Mouse (Mus musculus): ENCODE measurements at regions not wholly inside any gene's neighbourhood (a gene's known extent, or its start where the extent isn't known, plus 50 kb on each side); places are given as distances from the start of the nearest gene placed in this dataset.

- TF ChIP-seq MYOG (IDR thresholded peaks at IDR 0.05; ENCODE audit: control insufficient read depth, extremely low read depth, insufficient read length) (no peak), MYOD1 (IDR thresholded peaks at IDR 0.05; ENCODE audit: control insufficient read depth, insufficient read length, low read depth) (no peak), CEBPB (IDR thresholded peaks at IDR 0.05; ENCODE audit: low read depth) (no peak), USF1 (IDR thresholded peaks at IDR 0.05; ENCODE audit: low read depth) (no peak), MAX (IDR thresholded peaks at IDR 0.05) (no peak), CTCF (IDR thresholded peaks at IDR 0.05; ENCODE audit: control insufficient read depth, insufficient read depth, insufficient read length) (no peak), FOSL1 (IDR thresholded peaks at IDR 0.05; ENCODE audit: insufficient read depth, low read length, poor library complexity, severe bottlenecking) (no peak)
- Histone ChIP-seq H3K27me3 (ENCODE audit: control insufficient read depth, insufficient read depth, insufficient read length) (no peaks in the 10 kb centered on the region), H3K4me3 (ENCODE audit: insufficient read depth, poor library complexity, severe bottlenecking) (no peak overlapping the region), H3K36me3 (ENCODE audit: control insufficient read depth, insufficient read depth) (no peaks in the 10 kb centered on the region), H3ac (ENCODE audit: control insufficient read depth, insufficient read length, low read depth) (no peak overlapping the region), H3K79me2 (ENCODE audit: control insufficient read depth, insufficient read depth) (no peaks in the 10 kb centered on the region), H3K79me3 (ENCODE audit: low read depth) (no peaks in the 10 kb centered on the region)
These were observed 322.2 kb upstream of the Tbx3 start for GRCm38 (mm10) chr5:119348303-119348702.

GRCm38 (mm10) chr5:119349395-119349794 lies 321.1 kb upstream of the Tbx3 start:
- H3K79me2 ChIP-seq (ENCODE audit: control insufficient read depth, insufficient read depth), result no peaks in the 10 kb centered on the region
- no peaks in the 10 kb centered on the region for H3K36me3 ChIP-seq (ENCODE audit: control insufficient read depth, insufficient read depth)
- TF ChIP-seq FOSL1 (IDR thresholded peaks at IDR 0.05; ENCODE audit: insufficient read depth, low read length, poor library complexity, severe bottlenecking), result no peak
- no peak for TF ChIP-seq USF1 (IDR thresholded peaks at IDR 0.05; ENCODE audit: low read depth)
- no peak for TF ChIP-seq CTCF (IDR thresholded peaks at IDR 0.05; ENCODE audit: control insufficient read depth, insufficient read depth, insufficient read length)
- TF ChIP-seq MAX (IDR thresholded peaks at IDR 0.05), result no peak
- H3K27me3 ChIP-seq (ENCODE audit: control insufficient read depth, insufficient read depth, insufficient read length), result no peaks in the 10 kb centered on the region
- no peaks in the 10 kb centered on the region for H3K79me3 ChIP-seq (ENCODE audit: low read depth)
- no peak overlapping the region for H3ac ChIP-seq (ENCODE audit: control insufficient read depth, insufficient read length, low read depth)
- no peak overlapping the region for H3K4me3 ChIP-seq (ENCODE audit: insufficient read depth, poor library complexity, severe bottlenecking)

- TF ChIP-seq USF1 (IDR thresholded peaks at IDR 0.05; ENCODE audit: low read depth) (no peak), FOSL1 (IDR thresholded peaks at IDR 0.05; ENCODE audit: insufficient read depth, low read length, poor library complexity, severe bottlenecking) (no peak), MYOD1 (IDR thresholded peaks at IDR 0.05; ENCODE audit: control insufficient read depth, insufficient read length, low read depth) (no peak), MYOG (IDR thresholded peaks at IDR 0.05; ENCODE audit: control insufficient read depth, extremely low read depth, insufficient read length) (no peak)
- no peak overlapping the region for H3ac ChIP-seq (ENCODE audit: control insufficient read depth, insufficient read length, low read depth)
- no peaks in the 10 kb centered on the region for H3K79me3 ChIP-seq (ENCODE audit: low read depth)
- no peaks in the 10 kb centered on the region for H3K27me3 ChIP-seq (ENCODE audit: control insufficient read depth, insufficient read depth, insufficient read length)
- H3K36me3 ChIP-seq (ENCODE audit: control insufficient read depth, insufficient read depth), result no peaks in the 10 kb centered on the region
- H3K79me2 ChIP-seq (ENCODE audit: control insufficient read depth, insufficient read depth), result no peaks in the 10 kb centered on the region
- no peak overlapping the region for H3K4me3 ChIP-seq (ENCODE audit: insufficient read depth, poor library complexity, severe bottlenecking)
These were observed 320.0 kb upstream of the Tbx3 start for GRCm38 (mm10) chr5:119350325-119350915.

GRCm38 (mm10) chr5:119355471-119355870 lies 315.0 kb upstream of the Tbx3 start:
- TF ChIP-seq MAX (IDR thresholded peaks at IDR 0.05) (no peak), USF1 (IDR thresholded peaks at IDR 0.05; ENCODE audit: low read depth) (no peak), CEBPB (IDR thresholded peaks at IDR 0.05; ENCODE audit: low read depth) (no peak), MYOD1 (IDR thresholded peaks at IDR 0.05; ENCODE audit: control insufficient read depth, insufficient read length, low read depth) (no peak)
- Histone ChIP-seq H3K27me3 (ENCODE audit: control insufficient read depth, insufficient read depth, insufficient read length) (no peaks in the 10 kb centered on the region), H3K79me3 (ENCODE audit: low read depth) (no peaks in the 10 kb centered on the region), H3K36me3 (ENCODE audit: control insufficient read depth, insufficient read depth) (no peaks in the 10 kb centered on the region), H3ac (ENCODE audit: control insufficient read depth, insufficient read length, low read depth) (no peak overlapping the region), H3K4me3 (ENCODE audit: insufficient read depth, poor library complexity, severe bottlenecking) (no peak overlapping the region), H3K79me2 (ENCODE audit: control insufficient read depth, insufficient read depth) (no peaks in the 10 kb centered on the region)

- TF ChIP-seq USF1 (IDR thresholded peaks at IDR 0.05; ENCODE audit: low read depth) (no peak), MYOG (IDR thresholded peaks at IDR 0.05; ENCODE audit: control insufficient read depth, extremely low read depth, insufficient read length) (no peak), FOSL1 (IDR thresholded peaks at IDR 0.05; ENCODE audit: insufficient read depth, low read length, poor library complexity, severe bottlenecking) (no peak), MAX (IDR thresholded peaks at IDR 0.05) (no peak), MYOD1 (IDR thresholded peaks at IDR 0.05; ENCODE audit: control insufficient read depth, insufficient read length, low read depth) (no peak), CEBPB (IDR thresholded peaks at IDR 0.05; ENCODE audit: low read depth) (no peak), CTCF (IDR thresholded peaks at IDR 0.05; ENCODE audit: control insufficient read depth, insufficient read depth, insufficient read length) (no peak)
- Histone ChIP-seq H3K27me3 (ENCODE audit: control insufficient read depth, insufficient read depth, insufficient read length) (no peaks in the 10 kb centered on the region), H3ac (ENCODE audit: control insufficient read depth, insufficient read length, low read depth) (no peak overlapping the region), H3K36me3 (ENCODE audit: control insufficient read depth, insufficient read depth) (no peaks in the 10 kb centered on the region), H3K79me2 (ENCODE audit: control insufficient read depth, insufficient read depth) (no peaks in the 10 kb centered on the region), H3K79me3 (ENCODE audit: low read depth) (no peaks in the 10 kb centered on the region), H3K4me3 (ENCODE audit: insufficient read depth, poor library complexity, severe bottlenecking) (no peak overlapping the region)
These were observed 314.4 kb upstream of the Tbx3 start for GRCm38 (mm10) chr5:119356051-119356450.

GRCm38 (mm10) chr5:119359709-119360108 lies 310.8 kb upstream of the Tbx3 start:
- Histone ChIP-seq H3K27me3 (ENCODE audit: control insufficient read depth, insufficient read depth, insufficient read length) (no peaks in the 10 kb centered on the region), H3K36me3 (ENCODE audit: control insufficient read depth, insufficient read depth) (no peaks in the 10 kb centered on the region), H3K79me3 (ENCODE audit: low read depth) (no peaks in the 10 kb centered on the region), H3K4me3 (ENCODE audit: insufficient read depth, poor library complexity, severe bottlenecking) (no peak overlapping the region), H3ac (ENCODE audit: control insufficient read depth, insufficient read length, low read depth) (no peak overlapping the region), H3K79me2 (ENCODE audit: control insufficient read depth, insufficient read depth) (no peaks in the 10 kb centered on the region)
- TF ChIP-seq MYOD1 (IDR thresholded peaks at IDR 0.05; ENCODE audit: control insufficient read depth, insufficient read length, low read depth) (no peak), CEBPB (IDR thresholded peaks at IDR 0.05; ENCODE audit: low read depth) (no peak), MAX (IDR thresholded peaks at IDR 0.05) (no peak), CTCF (IDR thresholded peaks at IDR 0.05; ENCODE audit: control insufficient read depth, insufficient read depth, insufficient read length) (no peak), USF1 (IDR thresholded peaks at IDR 0.05; ENCODE audit: low read depth) (no peak), FOSL1 (IDR thresholded peaks at IDR 0.05; ENCODE audit: insufficient read depth, low read length, poor library complexity, severe bottlenecking) (no peak)
